In genomic region chr5:25496652-25497051, GRCm38 (mm10) we compare ENCODE assay signal across 9 mouse cellular contexts. TPM values are rescaled to one million over a fixed set of nuclear protein-coding genes. Genes with fewer than 3 reads are reported as not detected.
A peak's percentile ranks its signal among the peaks of the same experiment; 100 is the strongest.
DNase-seq lines count a peak whose midpoint lies in the region; ATAC-seq and TF ChIP-seq lines count a peak whose summit lies in the region.
"Had no signal": no experiment of that assay in that cellular context is flagged by ENCODE, and none has a peak within 500 bp of the region (broad histone marks: within the 10 kb centered on the region; RNA-seq: fewer than 3 reads in every experiment).

No protein-coding gene starts in this region.

- no peaks in the 10 kb centered on the region for H3K27me3 ChIP-seq in heart, embryonic 15.5 days
- H3K27me3 ChIP-seq in G1E (ENCODE audit: insufficient read depth, low read length), result no peaks in the 10 kb centered on the region
- no peaks in the 10 kb centered on the region for H3K27me3 ChIP-seq in hindbrain, embryonic 10.5 days (ENCODE audit: insufficient read depth, poor library complexity, severe bottlenecking)
- H3K27me3 ChIP-seq in liver, postnatal 0 days (ENCODE audit: insufficient read depth, low read length), result no peaks in the 10 kb centered on the region
- H3K27me3 ChIP-seq: Patski had no signal

- 39% methylated on average over 2 of the region's 2 CpGs for WGBS in heart, embryonic 15.5 days
- WGBS in hindbrain, embryonic 10.5 days, result 57% methylated on average over 2 of the region's 2 CpGs
- WGBS in liver, postnatal 0 days (ENCODE audit: insufficient replicate concordance), result 37% methylated on average over 2 of the region's 2 CpGs

- no peak for TF ChIP-seq EP300 in liver, postnatal 0 days (IDR thresholded peaks at IDR 0.05; ENCODE audit: low read depth)

- DNase-seq in heart, adult 8-10 months (ENCODE audit: low spot score), result no peak
- DNase-seq in G1E (ENCODE audit: low spot score), result no peak
- no peak for DNase-seq in hindbrain, embryonic 10.5 days (ENCODE audit: low spot score)
- no peak for DNase-seq in liver, postnatal 0 days
- no peak for DNase-seq in kidney, adult 8-10 months
- no peak for DNase-seq in kidney, adult 18-20 months

- H3K36me3 ChIP-seq in heart, embryonic 15.5 days, result no peaks in the 10 kb centered on the region
- peaks cover 2% of the 10 kb centered on the region for H3K36me3 ChIP-seq in G1E (replicated peaks)
- no peaks in the 10 kb centered on the region for H3K36me3 ChIP-seq in hindbrain, embryonic 10.5 days
- no peaks in the 10 kb centered on the region for H3K36me3 ChIP-seq in liver, postnatal 0 days (replicated peaks; ENCODE audit: insufficient read depth, low read length)

- H3K9ac ChIP-seq in heart, embryonic 15.5 days, result 0 out of 2 replicates have a peak overlapping the region, but pooled peaks have one; percentile 98
- peak overlapping the region; percentile 98 for H3K9ac ChIP-seq in liver, postnatal 0 days (replicated peaks)

- H3K4me3 ChIP-seq in heart, embryonic 15.5 days, result peak overlapping the region; percentile 91
- peak overlapping the region; percentile 38; the same call in 1 of the 2 replicates for H3K4me3 ChIP-seq in G1E (ENCODE audit: low read depth, low read length)
- peak overlapping the region; percentile 82 for H3K4me3 ChIP-seq in hindbrain, embryonic 10.5 days
- peak overlapping the region; percentile 91 for H3K4me3 ChIP-seq in liver, postnatal 0 days (ENCODE audit: low read depth, low read length)

- ATAC-seq in heart, embryonic 15.5 days (replicated peaks; ENCODE audit: insufficient number of reproducible peaks, insufficient read depth, low FRiP score, low read depth), result no peak
- ATAC-seq in G1E (ENCODE audit: extremely low read depth, insufficient number of reproducible peaks, low FRiP score, poor library complexity, severe bottlenecking), result no peak
- ATAC-seq in liver, postnatal 0 days, result no peak
- no peak for ATAC-seq in granulocyte monocyte progenitor cell, adult 5-6 weeks (replicated peaks; ENCODE audit: poor library complexity, severe bottlenecking)
- ATAC-seq: Patski had no signal

- H3K27ac ChIP-seq in heart, embryonic 15.5 days, result no peak overlapping the region
- no peak overlapping the region for H3K27ac ChIP-seq in hindbrain, embryonic 10.5 days
- no peak overlapping the region for H3K27ac ChIP-seq in liver, postnatal 0 days (ENCODE audit: low read depth)

- no peaks in the 10 kb centered on the region for H3K9me3 ChIP-seq in heart, embryonic 15.5 days (replicated peaks)
- no peaks in the 10 kb centered on the region for H3K9me3 ChIP-seq in G1E (replicated peaks)
- no peaks in the 10 kb centered on the region for H3K9me3 ChIP-seq in hindbrain, embryonic 10.5 days
- H3K9me3 ChIP-seq in liver, postnatal 0 days (ENCODE audit: low read length), result no peaks in the 10 kb centered on the region

- peaks cover 15% of the 10 kb centered on the region for H3K4me1 ChIP-seq in heart, embryonic 15.5 days (replicated peaks)
- peaks cover 33% of the 10 kb centered on the region for H3K4me1 ChIP-seq in G1E (ENCODE audit: insufficient read depth, low read depth, low read length)
- H3K4me1 ChIP-seq in hindbrain, embryonic 10.5 days (replicated peaks), result peaks cover 15% of the 10 kb centered on the region
- peaks cover 14% of the 10 kb centered on the region for H3K4me1 ChIP-seq in liver, postnatal 0 days (ENCODE audit: insufficient read depth)

- TF ChIP-seq CTCF in G1E (IDR thresholded peaks at IDR 0.05; ENCODE audit: low read depth, low read length), result no peak
- TF ChIP-seq CTCF in liver, postnatal 0 days (IDR thresholded peaks at IDR 0.05; ENCODE audit: low read depth), result no peak

- peak overlapping the region; percentile 73 for H3K4me2 ChIP-seq in heart, embryonic 15.5 days
- H3K4me2 ChIP-seq in liver, postnatal 0 days (ENCODE audit: low read depth, low read length), result peak overlapping the region; percentile 90

RNA-seq across cellular contexts. Expression of gene Kmt2c, which starts 1.9 kb away (rescaled TPM):
- polyA plus RNA-seq in heart, embryonic 15.5 days (2015; fragmentation: Nextera tagmentation; extraction: Ambion mirVana), result 7.3 and 8.7 TPM in 2 replicates
- 10 to 100 TPM; 40.1 to 47.0 (median 44.4) TPM for total RNA-seq in heart, adult 8-10 months (2022)
- 141 and 156 TPM in 2 replicates for total RNA-seq in G1E (2014; fragmentation: Nextera tagmentation)
- 50.1 and 50.2 TPM in 2 replicates for total RNA-seq in G1E (2017)
- polyA plus RNA-seq in G1E (2012), result 4.3 and 5.3 TPM in 2 replicates
- polyA plus RNA-seq in hindbrain, embryonic 10.5 days (2016; fragmentation: Nextera tagmentation; extraction: Ambion mirVana), result 12.2 and 12.5 TPM in 2 replicates
- polyA plus RNA-seq in liver, postnatal 0 days (2015; fragmentation: Nextera tagmentation; extraction: Ambion mirVana), result 3.7 and 4.1 TPM in 2 replicates
- total RNA-seq in granulocyte monocyte progenitor cell, adult 5-6 weeks (2014; fragmentation: Nextera tagmentation), result 48.6 and 54.5 TPM in 2 replicates
- 29.7 and 33.1 TPM in 2 replicates for total RNA-seq in granulocyte monocyte progenitor cell, adult 5-6 weeks (2017)

RNA-seq across cellular contexts. Expression of gene Cct8l1, which starts 19.2 kb away (rescaled TPM):
- polyA plus RNA-seq in heart, embryonic 15.5 days (2015; fragmentation: Nextera tagmentation; extraction: Ambion mirVana), result 0.15 TPM in 1 of 2 replicates, not detected in the other
- under 1 TPM in 1 of 4 experiments, not detected in 3; 0.12 TPM for total RNA-seq in heart, adult 8-10 months (2022)
- 0.39 TPM in 1 of 2 replicates, not detected in the other for total RNA-seq in G1E (2014; fragmentation: Nextera tagmentation)
- total RNA-seq in G1E (2017), result 0.05 TPM in 1 of 2 replicates, not detected in the other
- polyA plus RNA-seq in G1E (2012), result not detected in 2 replicates
- not detected in 2 replicates for polyA plus RNA-seq in hindbrain, embryonic 10.5 days (2016; fragmentation: Nextera tagmentation; extraction: Ambion mirVana)
- polyA plus RNA-seq in liver, postnatal 0 days (2015; fragmentation: Nextera tagmentation; extraction: Ambion mirVana), result not detected in 2 replicates
- not detected in 2 replicates for total RNA-seq in granulocyte monocyte progenitor cell, adult 5-6 weeks (2014; fragmentation: Nextera tagmentation)
- total RNA-seq in granulocyte monocyte progenitor cell, adult 5-6 weeks (2017), result not detected in 2 replicates
- polyA plus RNA-seq: Patski had no signal

Comparison
In these comparisons a context has a peak if more than half of its experiments do, and no peak if none do; other contexts are left out.
1. H3K4me3 ChIP-seq: peak in every context shown above with its lines; median percentile 91 in heart, embryonic 15.5 days; 91 in liver, postnatal 0 days; 82 in hindbrain, embryonic 10.5 days; 38 in G1E.